Comparison of ENCODE assay signal across 17 mouse cellular contexts in the genomic region with DNA sequence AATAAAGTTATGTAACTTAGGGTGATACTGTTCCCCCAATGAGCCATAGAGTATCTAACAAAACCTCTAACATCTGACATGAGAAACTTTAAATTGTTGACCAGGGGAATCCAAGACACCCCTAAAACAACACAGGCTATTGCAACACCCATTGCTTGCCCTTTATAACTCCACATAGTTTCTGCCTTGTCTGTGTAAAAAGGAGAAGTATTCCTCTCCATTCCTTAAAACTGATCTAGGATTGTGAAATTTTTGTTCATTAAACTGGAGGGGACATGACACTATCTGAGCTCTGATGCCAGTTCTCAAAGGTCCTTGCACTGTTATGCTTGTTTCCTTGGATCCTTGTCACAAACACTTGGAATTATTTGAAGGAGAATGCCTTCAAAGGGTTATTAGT.
"Had no signal": no experiment of that assay in that cellular context is flagged by ENCODE, and none has a peak within 500 bp of the region (broad histone marks: within the 10 kb centered on the region; RNA-seq: fewer than 3 reads in every experiment).

No protein-coding gene starts in this region.

- H3K4me1 ChIP-seq: midbrain, embryonic 10.5 days; midbrain, embryonic 12.5 days; neural tube, embryonic 13.5 days; neural tube, embryonic 15.5 days; stomach, embryonic 15.5 days had no signal

- H3K4me3 ChIP-seq: midbrain, embryonic 10.5 days; midbrain, embryonic 12.5 days; myocyte; neural tube, embryonic 13.5 days; neural tube, embryonic 15.5 days; stomach, embryonic 15.5 days had no signal

- H3K27ac ChIP-seq: midbrain, embryonic 10.5 days; midbrain, embryonic 12.5 days; neural tube, embryonic 13.5 days; neural tube, embryonic 15.5 days; stomach, embryonic 15.5 days; stomach, postnatal 0 days had no signal

- DNase-seq: lung, adult 18-20 months; lung, embryonic 14.5 days; lung, postnatal 10 days; lung, postnatal 4 days; midbrain, embryonic 14.5 days; right cerebral cortex, postnatal 14 days; thymus, adult 2 months; thymus, postnatal 25 days; thymus, postnatal 4 days had no signal

- ATAC-seq: midbrain, embryonic 16.5 days had no signal
